Mouse (Mus musculus) ES-Bruce4 (cell line): Measurements from ENCODE around the gene Ninj2. TPM values are rescaled to one million over a fixed set of nuclear protein-coding genes. Genes with fewer than 3 reads are reported as not detected.
A peak's percentile ranks its signal among the peaks of the same experiment; 100 is the strongest.

ENCODE experiments used
- H3K27ac ChIP-seq: 2 replicates; pipeline ENCODE4 v1.5.1; 2012; ENCODE audit warnings: low read length, inconsistent platforms; ENCODE audit not compliant: insufficient read depth
- H3K27me3 ChIP-seq: 2 replicates; pipeline ENCODE4 v1.6.1; 2012; ENCODE audit warnings: mild to moderate bottlenecking, low read length, inconsistent platforms; ENCODE audit not compliant: control insufficient read depth, poor library complexity, insufficient read depth, severe bottlenecking
- H3K36me3 ChIP-seq: 2 replicates; pipeline ENCODE4 v1.6.1; 2012; ENCODE audit warnings: inconsistent platforms, mild to moderate bottlenecking, low read length, moderate library complexity; ENCODE audit not compliant: control insufficient read depth, poor library complexity, insufficient read depth, severe bottlenecking
- H3K4me1 ChIP-seq: one replicate; pipeline ENCODE4 v1.8.1; 2011; ENCODE audit warnings: low read length; ENCODE audit not compliant: control insufficient read depth, insufficient read depth
- H3K4me3 ChIP-seq: 2 replicates; pipeline ENCODE4 v1.5.1; 2011; ENCODE audit warnings: low read depth, mild to moderate bottlenecking, low read length
- H3K9ac ChIP-seq: 2 replicates; pipeline ENCODE4 v1.6.1; 2012; ENCODE audit warnings: low read depth, mild to moderate bottlenecking, inconsistent platforms; ENCODE audit not compliant: poor library complexity, severe bottlenecking
- H3K9me3 ChIP-seq: replicated peaks from 2 replicates; pipeline ENCODE4 v1.6.1; 2012; ENCODE audit warnings: mild to moderate bottlenecking, low read length, inconsistent platforms; ENCODE audit not compliant: control insufficient read depth, poor library complexity, insufficient read depth, severe bottlenecking
- CTCF ChIP-seq: IDR thresholded peaks from one replicate; pipeline ENCODE4 v1.8.1; 2011; ENCODE audit warnings: low read depth, low read length
- EP300 ChIP-seq: IDR thresholded peaks from 2 replicates; pipeline ENCODE4 v1.6.1; 2011; ENCODE audit warnings: low read depth, low read length; ENCODE audit not compliant: insufficient read depth
- POLR2A ChIP-seq: IDR thresholded peaks from one replicate; pipeline ENCODE4 v1.8.1; 2011; ENCODE audit warnings: low read length; ENCODE audit not compliant: insufficient read depth
- polyA plus RNA-seq: library from polyadenylated mRNA; stranded (reverse); fragments of >200 nt; gene quantifications from 2 replicates; pipeline ENCODE4 v1.2.4, GENCODE M21; 2011; ENCODE audit warnings: low read depth; ENCODE audit not compliant: missing spikeins, insufficient read depth, insufficient read length

Gene Ninj2
- polyA plus RNA-seq, 1 experiment, result 0.75 TPM

GRCm38 (mm10) chr6:120191396-120192170 is 98.4 kb downstream of the Ninj2 start:
- Histone ChIP-seq H3K27ac (peak overlapping the region; percentile 79), H3K27me3 (no peaks in the 10 kb centered on the region), H3K36me3 (no peaks in the 10 kb centered on the region), H3K9ac (peak overlapping the region; percentile 43; the same call in 1 of the 2 replicates), H3K4me3 (peak overlapping the region; percentile 28), H3K9me3 (no peaks in the 10 kb centered on the region), H3K4me1 (peaks cover 11% of the 10 kb centered on the region)
- TF ChIP-seq CTCF (no peak), EP300 (no peak), POLR2A (no peak)

GRCm38 (mm10) chr6:120192211-120192870 is 99.2 kb downstream of the Ninj2 start:
- Histone ChIP-seq H3K9ac (peak overlapping the region; percentile 43; the same call in 1 of the 2 replicates), H3K4me3 (peak overlapping the region; percentile 28), H3K27ac (peak overlapping the region; percentile 79), H3K27me3 (no peaks in the 10 kb centered on the region), H3K4me1 (peaks cover 10% of the 10 kb centered on the region), H3K9me3 (no peaks in the 10 kb centered on the region), H3K36me3 (no peaks in the 10 kb centered on the region)
- TF ChIP-seq CTCF (no peak), EP300 (0 out of 2 replicates have a peak, but pooled peaks have one; percentile 42)

GRCm38 (mm10) chr6:120193174-120193573 is 100.0 kb downstream of the Ninj2 start:
- Histone ChIP-seq H3K9ac (no peak overlapping the region), H3K4me1 (peaks cover 10% of the 10 kb centered on the region), H3K27ac (no peak overlapping the region), H3K27me3 (no peaks in the 10 kb centered on the region), H3K9me3 (no peaks in the 10 kb centered on the region), H3K4me3 (no peak overlapping the region), H3K36me3 (no peaks in the 10 kb centered on the region)
- no peak for TF ChIP-seq POLR2A
- peak; percentile 93 for TF ChIP-seq CTCF
- 0 out of 2 replicates have a peak, but pooled peaks have one; percentile 41 for TF ChIP-seq EP300

- peaks cover 10% of the 10 kb centered on the region for H3K4me1 ChIP-seq
- H3K9ac ChIP-seq, result no peak overlapping the region
- no peaks in the 10 kb centered on the region for H3K27me3 ChIP-seq
- TF ChIP-seq EP300 (no peak), CTCF (no peak), POLR2A (no peak)
- no peaks in the 10 kb centered on the region for H3K36me3 ChIP-seq
- no peak overlapping the region for H3K27ac ChIP-seq
- H3K4me3 ChIP-seq, result no peak overlapping the region
- no peaks in the 10 kb centered on the region for H3K9me3 ChIP-seq
Measured at GRCm38 (mm10) chr6:120193793-120194192, 100.6 kb downstream of the Ninj2 start.

- no peak for TF ChIP-seq CTCF
- no peak for TF ChIP-seq POLR2A
- TF ChIP-seq EP300, result no peak
- no peak overlapping the region for H3K27ac ChIP-seq
- no peaks in the 10 kb centered on the region for H3K36me3 ChIP-seq
- peaks cover 9% of the 10 kb centered on the region for H3K4me1 ChIP-seq
- no peaks in the 10 kb centered on the region for H3K9me3 ChIP-seq
- H3K9ac ChIP-seq, result peak overlapping the region; percentile 16; the same call in 1 of the 2 replicates
- no peaks in the 10 kb centered on the region for H3K27me3 ChIP-seq
- no peak overlapping the region for H3K4me3 ChIP-seq
Measured at GRCm38 (mm10) chr6:120194305-120194704, 101.2 kb downstream of the Ninj2 start.

GRCm38 (mm10) chr6:120194963-120195362 is 101.8 kb downstream of the Ninj2 start:
- H3K4me1 ChIP-seq, result peaks cover 8% of the 10 kb centered on the region
- no peaks in the 10 kb centered on the region for H3K36me3 ChIP-seq
- no peak overlapping the region for H3K27ac ChIP-seq
- no peaks in the 10 kb centered on the region for H3K9me3 ChIP-seq
- no peak for TF ChIP-seq CTCF
- 0 out of 2 replicates have a peak, but pooled peaks have one; percentile 17 for TF ChIP-seq EP300
- no peak overlapping the region for H3K4me3 ChIP-seq
- peak overlapping the region; percentile 16 for H3K9ac ChIP-seq
- no peaks in the 10 kb centered on the region for H3K27me3 ChIP-seq
